Mouse (Mus musculus) stomach, postnatal 0 days (tissue): Measurements from ENCODE around the gene Stk38l. TPM values are rescaled to one million over a fixed set of nuclear protein-coding genes. Genes with fewer than 3 reads are reported as not detected.
"Not testable (repeated sequence)": the region's sequence is repeated elsewhere in the genome, so short reads cannot be mapped to it uniquely, and the experiment has no call there.

Experiments
- ATAC-seq: fragments of 200-750 bp; cut with Nextera tagmentation; 2 replicates; pipeline ENCODE4 v1.8.0; 2017; ENCODE audit not compliant: low FRiP score, low TSS enrichment
- DNase-seq: peaks from one replicate; pipeline ENCODE4 v3.0.0-alpha.2; 2016; ENCODE audit warnings: low spot score
- H3K27ac ChIP-seq: fragments of 300-500 bp; sonication (generic); replicated peaks from 2 replicates; pipeline ENCODE4 v1.5.1; 2014; ENCODE audit warnings: mild to moderate bottlenecking, control low read depth
- H3K27me3 ChIP-seq: fragments of 300-500 bp; sonication (generic); 2 replicates; pipeline ENCODE4 v1.6.1; 2014; ENCODE audit warnings: low read length; ENCODE audit not compliant: control insufficient read depth, insufficient read depth
- H3K36me3 ChIP-seq: fragments of 300-500 bp; sonication (generic); 2 replicates; pipeline ENCODE4 v1.6.1; 2014; ENCODE audit warnings: low read length, mixed read lengths; ENCODE audit not compliant: control insufficient read depth, insufficient read depth
- H3K4me1 ChIP-seq: fragments of 300-500 bp; sonication (generic); replicated peaks from 2 replicates; pipeline ENCODE4 v1.6.1; 2014; ENCODE audit warnings: antibody characterized with exemption; ENCODE audit not compliant: control insufficient read depth, insufficient read depth
- H3K4me2 ChIP-seq: fragments of 300-500 bp; sonication (generic); replicated peaks from 2 replicates; pipeline ENCODE4 v1.6.1; 2014; ENCODE audit warnings: low read depth, mild to moderate bottlenecking, control low read depth, moderate library complexity
- H3K4me3 ChIP-seq: fragments of 300-500 bp; sonication (generic); 2 replicates; pipeline ENCODE4 v1.5.1; 2014; ENCODE audit warnings: low read depth, low read length, control low read depth
- H3K9ac ChIP-seq: fragments of 300-500 bp; sonication (generic); 2 replicates; pipeline ENCODE4 v1.6.1; 2014; ENCODE audit warnings: mild to moderate bottlenecking, low read length, control low read depth, mixed read lengths
- H3K9me3 ChIP-seq: fragments of 300-500 bp; sonication (generic); 2 replicates; pipeline ENCODE4 v1.6.1; 2016; ENCODE audit warnings: low read length; ENCODE audit not compliant: control insufficient read depth
- CTCF ChIP-seq: IDR thresholded peaks from 2 replicates; pipeline ENCODE4 v1.5.1; 2016; ENCODE audit warnings: antibody characterized with exemption, low read depth, mild to moderate bottlenecking, moderate library complexity
- EP300 ChIP-seq: optimal IDR thresholded peaks from 2 replicates; pipeline ENCODE3; 2016; ENCODE audit warnings: antibody characterized with exemption
- WGBS: fragments of 180-500 bp; shearing (Covaris S2); extraction: QIAGEN DNeasy Blood & Tissue Kit; methylation state at CpG from one replicate; pipeline ENCODE4 v1.1.7; 2014; 5-methylcytosine and 5-hydroxymethylcytosine counted together
- polyA plus RNA-seq: library from polyadenylated mRNA; unstranded; fragments of >200 nt; fragmentation: Nextera tagmentation; extraction: Ambion mirVana; gene quantifications from 2 replicates; pipeline ENCODE4 v1.2.1, GENCODE M21; 2015

Stk38l gene
- polyA plus RNA-seq, 1 experiment from 2014 or later, result 16.9 TPM

GRCm38 (mm10) chr6:146740724-146741123 is 15.9 kb downstream of the Stk38l start:
- no peak for DNase-seq
- Histone ChIP-seq H3K4me1 (no peaks in the 10 kb centered on the region), H3K4me2 (no peak overlapping the region), H3K4me3 (no peak overlapping the region), H3K9ac (no peak overlapping the region), H3K9me3 (no peaks in the 10 kb centered on the region), H3K27ac (no peak overlapping the region), H3K36me3 (no peaks in the 10 kb centered on the region), H3K27me3 (no peaks in the 10 kb centered on the region)
- TF ChIP-seq EP300 (no peak), CTCF (no peak)
- ATAC-seq, result no peak

- Histone ChIP-seq H3K4me3 (no peak overlapping the region), H3K27me3 (no peaks in the 10 kb centered on the region), H3K9me3 (no peaks in the 10 kb centered on the region), H3K4me1 (0 out of 2 replicates have a peak, but pooled peaks cover 3% of the 10 kb centered on the region), H3K27ac (peak overlapping the region; percentile 37; the same call in 1 of the 2 replicates), H3K36me3 (no peaks in the 10 kb centered on the region), H3K4me2 (no peak overlapping the region), H3K9ac (no peak overlapping the region)
- DNase-seq, result no peak
- ATAC-seq, result no peak
- TF ChIP-seq EP300 (no peak), CTCF (no peak)
- 57% methylated on average over 5 of the region's 5 CpGs for WGBS
These were observed 17.3 kb downstream of the Stk38l start for GRCm38 (mm10) chr6:146741986-146742635.

- not testable (repeated sequence) for DNase-seq, H3K27ac ChIP-seq, H3K4me2 ChIP-seq, H3K4me1 ChIP-seq, ATAC-seq, H3K4me3 ChIP-seq, H3K9me3 ChIP-seq, H3K36me3 ChIP-seq, H3K27me3 ChIP-seq, H3K9ac ChIP-seq
- 94% methylated on average over 7 of the region's 7 CpGs for WGBS
These were observed 19.5 kb downstream of the Stk38l start for GRCm38 (mm10) chr6:146744266-146744665.

GRCm38 (mm10) chr6:146745180-146745579 is 20.4 kb downstream of the Stk38l start:
- 79% methylated on average over 1 of the region's 1 CpGs for WGBS
- Histone ChIP-seq H3K9ac (no peak overlapping the region), H3K4me1 (0 out of 2 replicates have a peak, but pooled peaks cover 3% of the 10 kb centered on the region), H3K4me3 (no peak overlapping the region), H3K27ac (0 out of 2 replicates have a peak overlapping the region, but pooled peaks have one; percentile 45), H3K36me3 (no peaks in the 10 kb centered on the region), H3K4me2 (no peak overlapping the region), H3K27me3 (no peaks in the 10 kb centered on the region), H3K9me3 (no peaks in the 10 kb centered on the region)
- ATAC-seq, result no peak
- TF ChIP-seq CTCF (no peak), EP300 (no peak)
- DNase-seq, result no peak

- Histone ChIP-seq H3K4me1 (0 out of 2 replicates have a peak, but pooled peaks cover 3% of the 10 kb centered on the region), H3K9ac (no peak overlapping the region), H3K4me2 (no peak overlapping the region), H3K9me3 (no peaks in the 10 kb centered on the region), H3K27ac (peak overlapping the region; percentile 70), H3K36me3 (no peaks in the 10 kb centered on the region), H3K27me3 (no peaks in the 10 kb centered on the region), H3K4me3 (no peak overlapping the region)
- 27% methylated on average over 5 of the region's 5 CpGs for WGBS
- DNase-seq, result no peak
- no peak for TF ChIP-seq CTCF
- no peak for TF ChIP-seq EP300
- 0 out of 2 replicates have a peak, but pooled peaks have one; percentile 13 for ATAC-seq
These were observed 21.8 kb downstream of the Stk38l start for GRCm38 (mm10) chr6:146746577-146746976.

- H3K4me2 ChIP-seq, result no peak overlapping the region
- peak; percentile 80 for ATAC-seq
- no peaks in the 10 kb centered on the region for H3K36me3 ChIP-seq
- TF ChIP-seq CTCF, result no peak
- no peak for TF ChIP-seq EP300
- peak overlapping the region; percentile 70 for H3K27ac ChIP-seq
- H3K4me3 ChIP-seq, result no peak overlapping the region
- H3K9ac ChIP-seq, result no peak overlapping the region
- H3K27me3 ChIP-seq, result no peaks in the 10 kb centered on the region
- peak; percentile 28 for DNase-seq
- no peaks in the 10 kb centered on the region for H3K9me3 ChIP-seq
- H3K4me1 ChIP-seq, result 0 out of 2 replicates have a peak, but pooled peaks cover 3% of the 10 kb centered on the region
These were observed 22.3 kb downstream of the Stk38l start for GRCm38 (mm10) chr6:146747057-146747456.
